Mouse (Mus musculus) ES-Bruce4 (cell line): ENCODE data around the gene Cacna1e.

Source experiments
- CTCF ChIP-seq: IDR thresholded peaks from one replicate; pipeline ENCODE4 v1.8.1; 2011; ENCODE audit warnings: low read depth, low read length
- EP300 ChIP-seq: IDR thresholded peaks from 2 replicates; pipeline ENCODE4 v1.6.1; 2011; ENCODE audit warnings: low read depth, low read length; ENCODE audit not compliant: insufficient read depth

DNA sequence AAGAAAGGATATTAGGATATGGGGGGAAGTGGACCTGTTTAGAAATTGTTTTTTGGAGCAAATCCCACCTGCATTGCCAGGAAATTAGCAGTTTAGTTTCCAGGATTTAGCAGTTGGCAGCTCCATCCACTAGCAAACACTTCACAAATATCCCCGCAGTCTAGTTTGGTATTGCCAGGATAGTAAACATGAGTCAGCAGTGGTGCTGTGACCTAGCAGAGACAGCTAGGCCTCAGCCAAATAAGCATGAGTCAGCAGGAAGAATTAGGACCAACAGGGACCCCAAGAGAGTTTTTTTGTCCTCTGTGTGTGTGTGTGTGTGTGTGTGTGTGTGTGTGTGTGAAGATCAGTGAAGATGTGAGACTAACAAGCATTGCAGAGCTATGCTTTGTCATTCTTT lies 450.8 kb downstream of the Cacna1e start:
- no peak for TF ChIP-seq EP300
- no peak for TF ChIP-seq CTCF
